Mouse (Mus musculus) liver, embryonic 18 days (tissue): Measurements from ENCODE around the gene Gm36176. TPM values are rescaled to one million over a fixed set of nuclear protein-coding genes. Genes with fewer than 3 reads are reported as not detected.

Experiments
- polyA plus RNA-seq: library from polyadenylated mRNA; depleted of rRNA; stranded (reverse); fragments of >200 nt; gene quantifications from 2 replicates; pipeline ENCODE4 v1.2.3, GENCODE M21; 2012; rRNA removed

Gene Gm36176
- polyA plus RNA-seq = not detected in 2 replicates

DNA sequence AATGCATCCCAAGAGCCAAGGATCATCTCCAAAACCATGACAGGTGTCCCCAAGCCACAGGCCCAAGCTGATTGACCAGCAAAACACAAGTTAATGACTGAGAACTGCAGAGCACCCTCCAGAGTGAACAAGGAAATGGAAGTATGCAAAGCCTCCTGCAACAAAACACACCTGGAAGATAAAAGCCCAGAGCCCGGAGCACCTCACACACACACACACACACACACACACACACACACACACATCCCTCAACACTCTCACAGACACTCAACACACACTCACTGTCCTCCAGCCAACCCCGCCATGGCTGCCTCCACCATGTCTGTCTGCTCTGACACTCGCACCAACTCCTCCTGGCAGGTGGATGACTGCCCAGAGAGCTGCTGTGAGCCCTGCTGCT lies at the start of gene Gm36176:
Gm36176 (plus strand) TSS at position 301 of the 400 bp plus-strand sequence.

GRCm38 (mm10) chr10:77798921-77799508 lies 47.6 kb upstream of the Gm36176 start, which contains the start of gene Gm19668:
Gene Gm19668 (minus strand): TSS chr10:77799133.

DNA sequence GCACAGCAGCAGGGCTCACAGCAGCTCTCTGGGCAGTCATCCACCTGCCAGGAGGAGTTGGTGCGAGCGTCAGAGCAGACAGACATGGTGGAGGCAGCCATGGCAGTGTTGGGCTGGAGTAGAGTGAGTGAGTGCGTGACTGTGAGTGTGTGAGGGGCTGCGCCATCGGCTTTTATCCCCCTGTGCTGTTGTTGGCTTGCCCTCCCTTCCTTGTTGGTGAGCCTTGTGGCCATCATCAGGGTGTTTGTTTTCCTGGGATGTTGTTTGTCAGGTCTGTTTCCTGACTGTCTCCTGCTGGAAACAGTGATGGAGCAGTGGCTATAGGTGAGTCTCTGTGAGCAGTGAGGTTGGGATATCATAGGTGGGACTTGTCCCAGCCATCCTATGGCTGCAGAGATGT lies 34.9 kb upstream of the Gm36176 start, which contains the start of gene Gm9507:
Gm9507 (minus strand) TSS at position 101 of the 400 bp plus-strand sequence.

DNA sequence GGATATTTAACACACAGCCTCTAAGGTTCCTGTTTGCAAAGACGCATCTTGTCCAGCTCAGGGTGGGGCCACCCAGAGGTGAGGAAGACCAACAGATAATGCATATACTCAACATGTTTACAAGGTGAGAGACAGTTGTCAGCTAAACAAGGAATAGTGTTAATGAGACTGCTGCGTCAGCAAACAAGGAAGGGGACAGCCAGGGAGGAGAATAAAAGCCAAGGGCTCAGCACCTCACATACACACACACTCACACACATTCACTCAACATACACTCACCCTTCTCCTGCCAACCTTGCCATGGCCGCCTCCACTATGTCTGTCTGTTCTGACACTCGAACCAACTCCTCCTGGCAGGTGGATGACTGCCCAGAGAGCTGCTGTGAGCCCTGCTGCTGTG lies 32.2 kb upstream of the Gm36176 start, which contains the start of gene Gm2696:
Gm2696 (plus strand) TSS at position 301 of the 400 bp plus-strand sequence.

DNA sequence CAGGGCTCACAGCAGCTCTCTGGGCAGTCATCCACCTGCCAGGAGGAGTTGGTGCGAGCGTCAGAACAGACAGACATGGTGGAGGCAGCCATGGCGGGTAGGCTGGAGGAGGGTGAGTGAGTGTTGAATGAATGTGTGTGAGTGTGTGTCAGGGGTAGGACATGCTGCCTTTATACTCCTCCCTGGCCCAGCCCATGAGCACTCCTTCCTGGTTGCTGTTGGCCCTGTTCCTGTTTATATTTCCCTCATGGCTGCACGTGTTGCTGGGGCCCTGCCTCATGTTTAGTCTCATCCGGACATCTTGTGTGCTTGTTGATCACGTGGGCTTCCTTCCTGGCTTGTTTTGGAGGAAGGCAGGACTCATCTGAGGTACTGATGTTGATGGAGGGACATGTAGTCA lies 19.7 kb upstream of the Gm36176 start, which contains the start of gene Krtap10-4:
Krtap10-4 (minus strand) TSS at position 145 of the 400 bp plus-strand sequence.

DNA sequence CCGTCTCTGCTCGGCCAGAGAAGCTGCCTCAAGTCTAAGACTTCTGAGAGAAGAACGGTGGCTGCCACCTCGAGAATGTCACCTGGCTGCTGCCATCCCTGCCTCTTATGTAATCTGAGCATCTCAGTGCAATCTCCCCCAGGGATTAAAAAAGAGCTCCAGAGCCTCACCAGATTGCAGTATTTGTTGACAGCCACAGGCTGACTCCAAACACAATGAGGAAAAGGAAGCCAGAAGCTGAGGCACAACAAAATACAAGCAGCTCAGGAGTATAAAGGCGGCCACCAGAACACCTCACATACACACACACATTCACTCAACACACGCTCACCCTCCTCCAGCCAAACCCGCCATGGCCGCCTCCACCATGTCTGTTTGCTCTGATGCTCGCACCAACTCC lies 11.0 kb upstream of the Gm36176 start, which contains the start of gene Krtap10-10:
Krtap10-10 (plus strand) TSS at position 301 of the 400 bp plus-strand sequence.

GRCm38 (mm10) chr10:77852559-77852958 lies 6.0 kb downstream of the Gm36176 start, which contains the start of gene Gm10318:
Gene Gm10318 (plus strand): TSS chr10:77852859.

GRCm38 (mm10) chr10:77861675-77862074 lies 15.1 kb downstream of the Gm36176 start, which contains the start of gene Gm3285:
Gene Gm3285 (plus strand): TSS chr10:77861975.

Other genes starting within 250 kb of the Gm36176 start
- gene Sumo3, start 240.7 kb upstream of the Gm36176 start, polyA plus RNA-seq = 123 and 134 TPM in 2 replicates
- 0.16 TPM in 1 of 2 replicates, not detected in the other for gene Gm49325, start 240.6 kb upstream of the Gm36176 start, polyA plus RNA-seq
- 22.9 and 27.2 TPM in 2 replicates for gene Ube2g2, start 224.5 kb upstream of the Gm36176 start, polyA plus RNA-seq
- gene Tspear, start 160.2 kb upstream of the Gm36176 start, polyA plus RNA-seq = 0.10 and 0.12 TPM in 2 replicates
- not detected in 2 replicates for gene Gm19402, start 156.0 kb upstream of the Gm36176 start, polyA plus RNA-seq
- not detected in 2 replicates for gene Gm9508, start 149.6 kb upstream of the Gm36176 start, polyA plus RNA-seq
- gene Gm10272, start 140.2 kb upstream of the Gm36176 start, polyA plus RNA-seq = not detected in 2 replicates
- gene Gm10024, start 135.3 kb upstream of the Gm36176 start, polyA plus RNA-seq = not detected in 2 replicates
- gene Gm10142, start 131.0 kb upstream of the Gm36176 start, polyA plus RNA-seq = not detected in 2 replicates
- not detected in 2 replicates for gene Krtap12-1, start 126.2 kb upstream of the Gm36176 start, polyA plus RNA-seq
- not detected in 2 replicates for gene Gm10100, start 120.3 kb upstream of the Gm36176 start, polyA plus RNA-seq
- gene Gm18596, start 104.2 kb upstream of the Gm36176 start, polyA plus RNA-seq = not detected in 2 replicates
- gene Gm9736, start 95.4 kb upstream of the Gm36176 start, polyA plus RNA-seq = not detected in 2 replicates
- gene Gm3233, start 87.1 kb upstream of the Gm36176 start, polyA plus RNA-seq = not detected in 2 replicates
- gene Gm3238, start 75.5 kb upstream of the Gm36176 start, polyA plus RNA-seq = not detected in 2 replicates
- gene Gm7138, start 69.9 kb upstream of the Gm36176 start, polyA plus RNA-seq = not detected in 2 replicates
- not detected in 2 replicates for gene Gm3250, start 64.3 kb upstream of the Gm36176 start, polyA plus RNA-seq
- not detected in 2 replicates for gene Gm7137, start 58.6 kb upstream of the Gm36176 start, polyA plus RNA-seq
- gene Gm9639, start 51.7 kb upstream of the Gm36176 start, polyA plus RNA-seq = not detected in 2 replicates
- gene Gm19668, start 47.7 kb upstream of the Gm36176 start, polyA plus RNA-seq = not detected in 2 replicates
- gene Gm9507, start 35.0 kb upstream of the Gm36176 start, polyA plus RNA-seq = not detected in 2 replicates
- gene Gm2696, start 32.1 kb upstream of the Gm36176 start, polyA plus RNA-seq = not detected in 2 replicates
- not detected in 2 replicates for gene Krtap10-4, start 19.7 kb upstream of the Gm36176 start, polyA plus RNA-seq
- gene Krtap10-10, start 10.9 kb upstream of the Gm36176 start, polyA plus RNA-seq = not detected in 2 replicates
- not detected in 2 replicates for gene Gm10318, start 6.1 kb downstream of the Gm36176 start, polyA plus RNA-seq
- gene Gm3285, start 15.2 kb downstream of the Gm36176 start, polyA plus RNA-seq = not detected in 2 replicates
- gene Lrrc3, start 55.7 kb downstream of the Gm36176 start, polyA plus RNA-seq = 17.4 and 18.2 TPM in 2 replicates
- gene Trpm2, start 123.8 kb downstream of the Gm36176 start, polyA plus RNA-seq = 9.9 and 16.6 TPM in 2 replicates
- 4.6 and 5.0 TPM in 2 replicates for gene 1810043G02Rik, start 131.7 kb downstream of the Gm36176 start, polyA plus RNA-seq
- 52.9 and 54.7 TPM in 2 replicates for gene Pfkl, start 163.3 kb downstream of the Gm36176 start, polyA plus RNA-seq
- 0.02 and 0.05 TPM in 2 replicates for gene Dnmt3l, start 195.1 kb downstream of the Gm36176 start, polyA plus RNA-seq
- gene Aire, start 196.8 kb downstream of the Gm36176 start, polyA plus RNA-seq = 0.02 TPM in 2 replicates
- gene Icosl, start 222.5 kb downstream of the Gm36176 start, polyA plus RNA-seq = 3.0 and 3.3 TPM in 2 replicates